Mouse (Mus musculus) retina, adult 2 months (tissue): ENCODE results near the gene Cops3.
"Not testable (repeated sequence)": the region's sequence is repeated elsewhere in the genome, so short reads cannot be mapped to it uniquely, and the experiment has no call there.

Experiments
- DNase-seq: peaks from one replicate; pipeline ENCODE4 v3.0.0-alpha.2; 2012; ENCODE audit warnings: low read depth, low spot score

The Cops3 gene

DNA sequence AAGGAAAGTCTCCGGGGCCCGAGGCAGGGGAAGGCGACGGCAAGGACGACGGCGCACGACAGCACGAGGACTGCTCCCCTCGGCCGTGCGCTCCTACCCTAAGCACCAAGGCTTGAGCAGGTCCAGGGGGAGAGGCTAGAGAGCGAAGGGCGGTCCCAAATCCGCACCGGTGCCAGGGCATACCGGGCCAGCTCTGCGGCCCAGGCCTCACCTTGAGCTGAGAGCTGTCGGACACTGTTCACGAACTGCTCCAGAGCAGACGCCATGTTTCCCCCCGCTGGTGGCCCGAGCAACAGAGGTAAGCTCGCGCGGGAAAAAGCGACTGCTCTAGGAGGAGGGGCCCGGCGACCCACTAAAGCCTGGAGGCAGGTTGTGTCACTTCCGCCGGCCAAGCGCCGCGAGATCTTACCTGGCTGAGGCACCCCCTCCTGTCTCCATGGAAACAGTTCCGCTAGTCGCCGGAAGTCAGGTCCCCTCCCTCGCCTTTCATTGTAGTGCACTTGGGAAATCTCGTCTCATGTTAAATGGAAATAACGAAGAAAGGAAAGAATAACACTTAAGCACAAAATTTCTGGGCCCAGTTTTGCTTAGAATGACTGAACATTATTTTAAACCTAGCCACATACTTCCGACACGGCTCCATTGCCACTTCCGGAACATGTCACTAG is at the start of gene Cops3:
Gene Cops3 (minus strand): TSS at position 380 of the 668 bp plus-strand sequence.
- DNase-seq, result peak; percentile 89

DNA sequence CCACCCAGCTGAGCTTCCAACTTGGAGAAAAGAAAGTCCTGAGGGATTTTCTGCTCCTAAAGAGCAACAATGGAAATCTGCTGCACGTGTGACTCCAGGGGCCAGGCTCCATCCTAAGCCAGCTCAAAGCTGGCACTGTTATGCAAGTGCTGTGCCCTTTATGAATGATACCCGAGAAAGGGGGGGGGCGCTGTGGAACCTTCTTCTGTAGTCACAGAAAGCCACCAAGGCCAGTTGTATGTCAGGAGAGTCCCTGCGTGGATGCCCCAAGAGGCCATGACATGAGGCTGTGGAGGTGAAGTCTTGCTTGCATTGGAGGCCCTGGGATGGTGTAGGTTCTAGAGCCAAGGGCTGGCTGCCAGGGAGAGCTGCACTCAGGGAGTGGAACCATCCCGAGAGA is 48.5 kb upstream of the Cops3 start:
- DNase-seq, result no peak

DNA sequence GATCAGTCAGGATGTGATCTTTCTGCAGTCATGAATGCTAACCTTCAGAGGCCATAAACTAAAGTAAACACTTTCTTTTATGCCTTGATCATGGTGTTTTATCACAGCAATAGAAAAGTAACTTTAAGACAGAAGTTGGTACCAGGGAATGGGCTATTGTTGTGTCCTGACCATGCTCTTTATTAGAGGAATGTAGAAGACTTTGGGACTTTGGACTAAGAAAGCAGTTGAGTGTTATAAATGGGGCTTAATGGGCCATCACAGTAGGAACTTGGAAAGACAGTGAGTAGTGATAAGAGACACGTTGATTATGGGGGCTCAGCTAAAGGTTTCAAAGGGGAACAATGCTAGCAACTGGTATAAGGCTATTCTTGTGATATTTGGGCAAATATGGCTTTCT is 47.3 kb upstream of the Cops3 start:
- no peak for DNase-seq

DNA sequence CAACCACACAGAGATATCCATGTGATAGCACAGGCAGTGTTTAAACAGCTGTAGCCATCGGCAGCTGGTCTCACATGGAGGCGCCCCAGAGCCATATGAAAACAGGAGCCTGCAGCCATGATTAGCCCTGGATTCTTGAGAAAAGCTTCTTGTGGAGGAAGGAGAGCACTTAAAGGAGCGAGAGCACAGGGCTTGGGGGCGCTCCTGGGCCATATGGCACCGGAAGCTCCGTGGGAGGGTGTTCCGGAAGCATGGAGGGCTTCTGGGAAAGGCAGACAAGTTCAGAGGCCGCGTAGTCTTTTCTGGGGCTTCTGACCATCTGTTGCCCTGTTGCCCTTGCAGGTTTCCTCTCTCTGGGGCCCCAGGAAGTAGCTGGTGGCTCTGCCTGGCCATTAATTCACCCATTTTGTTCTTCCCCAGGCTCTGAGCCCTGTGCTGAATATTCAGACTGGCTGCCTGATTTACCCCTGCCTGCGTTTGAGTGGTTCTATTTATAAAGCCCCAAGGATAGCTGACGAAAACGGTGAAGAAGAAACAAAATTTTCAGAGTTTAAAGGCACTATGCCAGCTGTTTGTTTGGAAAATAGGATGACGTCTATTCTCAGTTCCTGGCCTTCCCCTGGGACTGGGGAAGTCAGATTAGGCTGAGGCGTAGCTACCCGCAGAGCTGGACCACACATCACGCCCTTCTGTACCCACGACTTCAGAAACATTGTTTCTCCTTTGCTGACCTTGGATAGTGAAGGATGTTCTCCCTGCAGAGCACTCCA is 45.8 kb upstream of the Cops3 start:
- DNase-seq, result no peak

DNA sequence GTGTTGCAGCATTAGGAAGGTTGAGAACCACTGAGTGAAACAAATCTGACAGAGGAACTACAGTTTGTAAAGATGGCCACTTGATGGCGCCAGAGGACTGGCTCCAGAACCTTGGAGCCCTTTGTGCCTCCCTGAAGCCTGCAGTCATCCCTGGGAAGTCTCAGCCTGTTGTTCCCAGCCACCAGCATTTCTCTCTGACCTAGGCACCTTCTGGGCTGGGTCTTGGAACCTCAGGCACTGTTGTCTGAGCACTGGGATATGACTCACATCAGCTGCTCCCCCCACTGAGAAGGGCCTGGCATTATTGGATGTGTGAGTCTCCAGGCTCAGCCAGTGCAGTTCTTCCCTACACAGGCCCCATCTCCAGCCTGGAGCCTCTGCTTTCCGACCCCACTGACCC is 40.4 kb upstream of the Cops3 start:
- DNase-seq, result peak; percentile 56

DNA sequence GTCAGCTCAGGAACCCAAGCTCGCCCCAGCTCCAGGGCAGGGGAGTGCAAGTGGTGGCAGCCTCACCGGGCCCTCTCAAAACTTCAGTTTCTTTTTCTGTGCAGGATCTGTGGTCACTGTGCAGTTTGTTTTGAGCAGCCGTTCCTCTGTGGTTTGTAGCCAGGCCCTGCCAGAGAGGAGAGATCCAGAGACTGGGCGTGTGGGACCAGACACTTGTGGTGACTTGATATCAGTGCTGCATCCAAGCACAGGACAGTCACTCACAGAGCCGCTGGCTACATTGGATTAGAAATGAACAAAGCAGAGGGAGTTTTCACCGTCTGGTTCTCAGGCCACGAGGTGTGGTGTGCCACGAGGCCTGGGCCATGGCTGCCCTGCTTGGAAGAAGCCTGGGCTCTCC is 32.5 kb upstream of the Cops3 start:
- no peak for DNase-seq

DNA sequence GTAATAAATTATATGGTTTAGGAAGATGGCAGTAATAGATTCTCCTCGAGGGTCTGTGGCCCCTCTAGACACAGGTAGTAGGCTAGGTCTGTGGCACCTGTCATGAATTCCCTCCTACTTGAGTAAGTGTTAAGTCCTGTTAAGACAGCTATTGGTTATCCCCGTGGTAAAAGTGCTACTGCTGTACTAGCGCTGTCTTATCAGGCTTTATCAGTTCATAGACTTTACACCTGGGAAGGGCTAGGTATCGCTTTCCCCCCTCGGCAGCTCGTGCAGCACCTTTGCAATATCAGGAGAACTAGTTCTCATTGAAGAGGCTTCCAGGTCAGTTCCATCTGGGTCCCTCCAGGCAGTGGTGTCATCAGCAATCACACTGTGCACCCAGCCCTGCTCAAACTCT is 24.7 kb upstream of the Cops3 start:
- DNase-seq, result no peak

DNA sequence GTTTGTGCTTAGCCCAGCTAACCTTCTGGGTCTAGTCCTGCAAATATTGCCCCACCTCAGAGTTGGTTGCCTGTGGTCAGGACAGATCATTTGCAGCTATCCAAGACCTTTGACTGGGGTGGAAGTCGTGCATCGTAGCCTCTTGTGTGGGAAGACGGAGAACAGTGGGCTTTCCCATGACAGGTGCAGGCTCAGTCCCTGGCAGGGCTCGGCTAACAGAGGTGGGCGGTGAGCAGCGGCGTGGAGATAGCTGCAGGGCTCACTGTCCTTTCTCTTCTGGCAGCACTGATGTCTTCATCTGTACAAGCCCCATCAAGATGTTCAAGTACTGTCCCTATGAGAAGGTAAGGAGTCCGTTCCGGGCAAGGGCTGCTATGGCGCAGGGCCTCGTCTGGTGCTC is 20.8 kb upstream of the Cops3 start:
- no peak for DNase-seq

GRCm38 (mm10) chr11:59852865-59853264 is 13.2 kb upstream of the Cops3 start:
- DNase-seq, result no peak

- DNase-seq, result peak; percentile 61
Measured at GRCm38 (mm10) chr11:59847891-59848884, 8.6 kb upstream of the Cops3 start.

DNA sequence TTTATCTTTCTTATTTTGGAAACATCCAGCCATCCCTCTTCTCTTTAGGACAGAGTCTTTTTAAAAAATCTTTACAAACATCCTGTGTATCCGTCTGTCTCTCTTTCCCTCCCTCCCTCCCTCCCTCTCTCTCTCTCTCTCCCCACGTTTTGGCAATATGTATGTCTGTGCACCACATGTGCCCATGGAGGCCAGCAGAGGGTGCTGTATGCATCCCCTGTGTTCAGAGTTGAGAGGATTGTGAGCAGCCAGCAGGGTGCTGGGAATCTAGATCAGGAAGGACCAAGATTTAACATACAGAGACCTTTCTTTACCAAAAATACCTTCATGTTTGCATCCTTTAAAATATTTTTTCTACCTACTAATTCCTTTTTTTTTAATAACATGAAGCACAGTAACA is 7.5 kb upstream of the Cops3 start:
- DNase-seq, result peak; percentile 18

DNA sequence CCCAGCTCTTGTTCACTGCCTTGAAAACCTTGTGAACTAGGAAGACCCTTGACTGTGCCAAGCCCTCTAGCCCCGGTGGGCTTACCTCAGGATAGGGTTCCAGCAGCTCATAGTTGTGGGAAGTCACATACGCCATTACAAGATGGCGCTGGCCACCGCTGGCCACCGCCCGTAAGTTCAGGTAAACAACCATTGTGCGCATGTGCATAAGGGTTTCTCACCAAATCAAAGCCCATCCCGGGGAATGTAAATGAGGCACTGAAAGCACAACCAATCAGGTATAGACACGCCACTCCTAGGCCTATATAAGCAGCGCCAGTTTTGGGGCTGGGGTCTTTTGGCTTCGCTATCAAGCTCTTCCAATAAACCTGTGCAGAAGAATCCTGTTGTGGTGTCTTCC is 6.7 kb upstream of the Cops3 start:
- DNase-seq, result no peak

DNA sequence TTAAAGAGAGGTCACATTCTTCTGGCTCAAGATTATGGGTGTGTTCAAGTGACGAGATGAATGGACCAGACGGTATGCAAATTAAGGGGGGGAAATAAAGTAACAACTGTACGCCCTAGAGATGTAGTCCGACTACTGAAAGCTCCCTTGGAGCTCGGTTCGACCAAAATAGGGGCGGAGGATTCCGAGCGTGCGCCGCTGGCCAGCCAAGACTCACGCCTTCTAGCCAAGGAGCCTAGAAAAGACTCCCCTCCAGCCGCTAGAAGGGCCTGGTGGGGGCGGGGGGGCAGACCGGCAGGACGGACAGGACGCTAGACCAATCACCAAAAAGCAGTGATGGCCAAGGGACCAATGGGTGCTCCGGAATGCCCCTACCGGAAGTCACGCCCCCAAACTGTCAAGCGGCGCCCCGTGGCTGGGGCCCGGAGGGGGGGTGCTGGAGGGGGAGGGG is 605 bp downstream of the Cops3 start, which contains the start of gene Nt5m:
Gene Nt5m (plus strand): TSS at position 440 of the 451 bp plus-strand sequence.
- DNase-seq, result peak; percentile 93

DNA sequence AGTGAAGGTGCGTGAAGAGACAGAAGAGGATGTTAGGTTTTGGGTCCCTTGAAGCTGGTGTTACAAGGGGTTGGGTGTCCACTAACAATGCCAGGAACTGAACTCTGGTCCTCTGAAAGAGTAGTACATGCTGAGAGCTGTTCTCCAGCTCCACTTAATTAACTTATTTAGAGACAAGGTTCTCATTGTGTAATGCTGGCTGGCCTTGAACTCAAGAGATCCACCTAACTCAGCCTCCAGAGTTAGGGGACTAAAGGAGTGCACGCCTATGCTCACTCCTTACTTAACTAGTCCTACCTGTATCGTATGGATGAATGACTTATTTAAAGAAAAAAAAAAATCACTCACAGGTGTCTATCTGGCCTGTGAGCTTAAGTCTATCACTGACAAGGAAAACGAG is 1.2 kb downstream of the Cops3 start:
- DNase-seq, result no peak

- DNase-seq, result not testable (repeated sequence)
Measured at GRCm38 (mm10) chr11:59837789-59838188, 1.8 kb downstream of the Cops3 start.

DNA sequence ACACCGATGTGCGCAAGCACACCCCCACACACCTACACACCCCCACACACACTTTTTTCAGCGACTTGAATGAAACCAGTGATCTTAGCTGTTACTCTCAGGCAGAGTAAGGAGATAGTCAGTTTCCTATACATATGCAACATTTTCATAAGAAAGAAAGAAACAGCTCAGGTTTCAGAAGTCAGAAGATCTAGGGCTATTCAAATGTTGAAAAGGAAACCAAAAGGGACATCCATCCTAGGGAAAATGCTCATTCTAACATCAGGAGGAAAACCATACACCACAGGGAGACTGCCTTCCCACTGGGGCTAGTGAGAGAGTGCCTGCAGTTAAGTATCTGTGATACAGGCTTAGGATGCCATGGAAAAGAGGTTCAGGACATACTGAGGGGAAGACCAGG is 18.0 kb downstream of the Cops3 start:
- no peak for DNase-seq

GRCm38 (mm10) chr11:59817916-59818315 is 21.7 kb downstream of the Cops3 start:
- DNase-seq, result no peak

DNA sequence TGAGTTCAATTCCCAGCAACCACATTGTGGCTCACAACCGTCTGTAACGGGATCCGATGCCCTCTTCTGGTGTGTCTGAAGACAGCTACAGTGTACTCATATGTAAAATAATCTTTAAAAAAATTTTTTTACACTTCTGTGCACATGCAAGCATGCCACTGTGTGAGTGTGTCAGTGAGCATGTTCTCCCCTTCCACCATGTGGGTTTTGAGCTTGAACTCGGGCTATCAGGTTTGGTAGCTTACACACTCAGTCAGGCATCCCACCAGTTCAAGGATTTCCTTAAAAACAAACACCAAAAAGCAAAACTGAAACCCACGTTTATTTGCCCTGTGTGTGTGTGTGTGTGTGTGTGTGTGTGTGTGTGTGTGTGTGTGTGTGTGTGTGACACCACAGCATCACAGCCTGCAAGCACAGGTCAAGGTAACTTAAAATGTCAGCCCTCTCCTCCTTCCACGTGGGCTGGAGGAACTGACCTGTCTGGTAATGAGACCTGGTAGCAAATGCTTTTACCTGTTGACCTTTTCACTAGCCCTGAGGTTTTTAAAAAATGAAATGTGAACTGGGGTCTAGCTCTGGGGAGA is 24.1 kb downstream of the Cops3 start:
- DNase-seq, result no peak

GRCm38 (mm10) chr11:59814936-59815335 is 24.7 kb downstream of the Cops3 start:
- no peak for DNase-seq

DNA sequence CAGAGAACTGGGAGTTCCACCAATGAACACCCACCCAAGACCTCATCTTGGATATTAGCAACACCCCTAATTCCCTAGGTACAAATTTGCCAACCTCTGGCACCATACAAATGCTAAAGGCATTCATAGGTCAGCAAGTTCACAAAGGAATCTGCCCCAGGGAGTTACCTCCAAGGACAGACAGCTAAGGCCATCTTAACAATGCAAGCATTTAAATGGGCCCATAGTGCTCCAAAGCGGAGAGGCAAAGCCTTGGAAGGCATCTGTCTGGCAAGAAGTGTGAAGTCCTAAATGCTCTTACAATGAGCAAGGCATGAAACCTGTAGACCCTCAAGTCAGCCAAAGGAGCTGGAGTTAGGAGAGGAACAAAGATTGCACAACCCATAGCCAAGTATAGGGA is 25.3 kb downstream of the Cops3 start:
- DNase-seq, result no peak

DNA sequence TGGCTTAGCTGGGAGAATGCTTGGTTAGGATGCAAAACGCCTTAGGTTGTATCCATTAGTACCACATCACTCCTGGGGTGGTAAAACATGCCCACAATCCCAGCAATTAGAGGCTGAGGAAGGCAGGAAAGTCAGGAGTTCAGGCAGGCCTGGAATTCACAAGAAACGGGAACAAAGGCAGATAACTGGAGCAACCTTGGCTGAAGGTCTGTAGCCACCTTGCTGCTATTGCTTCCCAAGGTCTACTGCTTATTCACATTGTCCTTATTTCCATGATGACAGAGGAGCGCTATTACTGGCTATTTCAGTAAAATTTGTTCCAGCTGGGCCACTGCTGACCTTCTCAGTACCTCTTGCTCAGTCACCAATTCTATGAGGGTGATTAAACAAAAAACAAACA is 26.4 kb downstream of the Cops3 start:
- no peak for DNase-seq

DNA sequence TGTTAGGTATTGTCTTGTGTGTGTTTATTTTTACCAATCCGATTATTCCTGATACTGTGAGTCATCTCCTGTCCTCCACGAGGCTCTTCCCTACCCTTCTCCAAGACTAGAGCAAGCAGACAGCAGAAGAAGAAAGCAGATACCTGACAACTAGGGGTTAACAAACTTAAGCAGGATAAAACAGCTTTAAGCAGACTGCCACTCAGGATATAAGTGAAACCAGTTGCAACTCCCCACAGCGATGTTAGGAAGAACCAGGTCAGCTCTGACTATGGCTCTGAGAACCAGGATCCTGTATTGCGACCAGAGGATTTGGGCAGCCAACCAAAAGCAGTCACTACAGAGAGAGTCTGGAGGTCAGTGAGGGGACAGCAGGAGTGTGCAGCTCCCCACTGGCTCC is 28.4 kb downstream of the Cops3 start:
- DNase-seq, result peak; percentile 74
